Mouse (Mus musculus) yolk sac, embryonic 10.5 days (tissue): ENCODE measurements at regions not wholly inside any gene's neighbourhood (a gene's known extent, or its start where the extent isn't known, plus 50 kb on each side); places are given as distances from the start of the nearest gene placed in this dataset.

Source experiments
- DNase-seq: peaks from one replicate; pipeline ENCODE4 v3.0.0-alpha.2; 2017; ENCODE audit warnings: low spot score

- DNase-seq, result no peak
Observed at GRCm38 (mm10) chrX:12888708-12889481, 127.0 kb upstream of the Med14 start.

- DNase-seq, result no peak
Observed at GRCm38 (mm10) chrX:12888010-12888707, 126.3 kb upstream of the Med14 start.

GRCm38 (mm10) chrX:12887516-12887915 is 125.6 kb upstream of the Med14 start:
- DNase-seq, result no peak

- DNase-seq, result no peak
Observed at GRCm38 (mm10) chrX:12886160-12887048, 124.5 kb upstream of the Med14 start.

- DNase-seq, result no peak
Observed at GRCm38 (mm10) chrX:12879233-12879632, 117.4 kb upstream of the Med14 start.

- DNase-seq, result no peak
Observed at GRCm38 (mm10) chrX:12877506-12877905, 115.6 kb upstream of the Med14 start.

GRCm38 (mm10) chrX:12873698-12874144 is 111.8 kb upstream of the Med14 start:
- DNase-seq, result peak; percentile 65

GRCm38 (mm10) chrX:12873230-12873629 is 111.4 kb upstream of the Med14 start:
- no peak for DNase-seq

- no peak for DNase-seq
Observed at GRCm38 (mm10) chrX:12866885-12867498, 105.1 kb upstream of the Med14 start.

GRCm38 (mm10) chrX:12866176-12866575 is 104.3 kb upstream of the Med14 start:
- no peak for DNase-seq

- peak; percentile 6 for DNase-seq
Observed at GRCm38 (mm10) chrX:12860168-12860567, 98.3 kb upstream of the Med14 start.

GRCm38 (mm10) chrX:12858757-12859156 is 96.9 kb upstream of the Med14 start:
- no peak for DNase-seq

- DNase-seq, result peak; percentile 37
Observed at GRCm38 (mm10) chrX:12857881-12858755, 96.2 kb upstream of the Med14 start.

GRCm38 (mm10) chrX:12855425-12855824 is 93.6 kb upstream of the Med14 start:
- DNase-seq, result no peak

- no peak for DNase-seq
Observed at GRCm38 (mm10) chrX:12851684-12852083, 89.8 kb upstream of the Med14 start.

- no peak for DNase-seq
Observed at GRCm38 (mm10) chrX:12844431-12844830, 82.6 kb upstream of the Med14 start.

GRCm38 (mm10) chrX:12841021-12841325 is 79.1 kb upstream of the Med14 start:
- DNase-seq, result no peak

GRCm38 (mm10) chrX:12840160-12841020 is 78.5 kb upstream of the Med14 start:
- DNase-seq, result peak; percentile 56

GRCm38 (mm10) chrX:12839406-12840159 is 77.7 kb upstream of the Med14 start:
- peak; percentile 43 for DNase-seq
